Mouse (Mus musculus) kidney, postnatal 0 days (tissue): ENCODE results near the gene Tmem17. TPM values are rescaled to one million over a fixed set of nuclear protein-coding genes. Genes with fewer than 3 reads are reported as not detected.

Source experiments
- ATAC-seq: fragments of 200-750 bp; cut with Nextera tagmentation; replicated peaks from 2 replicates; pipeline ENCODE4 v1.8.0; 2017; ENCODE audit warnings: low read depth, moderate number of reproducible peaks, moderate TSS enrichment, moderate library complexity; ENCODE audit not compliant: low FRiP score
- DNase-seq: peaks from one replicate; pipeline ENCODE4 v3.0.0-alpha.2; 2016; ENCODE audit warnings: low spot score
- H3K27ac ChIP-seq: fragments of 300-500 bp; sonication (generic); 2 replicates; pipeline ENCODE4 v1.5.1; 2014; ENCODE audit warnings: mild to moderate bottlenecking
- H3K27me3 ChIP-seq: fragments of 300-500 bp; sonication (generic); 2 replicates; pipeline ENCODE4 v1.6.1; 2014; ENCODE audit warnings: low read length, mixed read lengths; ENCODE audit not compliant: insufficient read depth
- H3K36me3 ChIP-seq: fragments of 300-500 bp; sonication (generic); 2 replicates; pipeline ENCODE4 v1.6.1; 2014; ENCODE audit warnings: low read length, mixed read lengths; ENCODE audit not compliant: insufficient read depth
- H3K4me1 ChIP-seq: fragments of 300-500 bp; sonication (generic); replicated peaks from 2 replicates; pipeline ENCODE4 v1.6.1; 2014; ENCODE audit warnings: antibody characterized with exemption, low read length, mixed read lengths; ENCODE audit not compliant: insufficient read depth
- H3K4me2 ChIP-seq: fragments of 300-500 bp; sonication (generic); 2 replicates; pipeline ENCODE4 v1.6.1; 2014; ENCODE audit warnings: mild to moderate bottlenecking, low read length, moderate library complexity, mixed read lengths
- H3K4me3 ChIP-seq: fragments of 300-500 bp; sonication (generic); replicated peaks from 2 replicates; pipeline ENCODE4 v1.5.1; 2014; ENCODE audit warnings: low read depth, low read length
- H3K9ac ChIP-seq: fragments of 300-500 bp; sonication (generic); 2 replicates; pipeline ENCODE4 v1.6.1; 2014; ENCODE audit warnings: low read depth, low read length
- H3K9me3 ChIP-seq: fragments of 300-500 bp; sonication (generic); replicated peaks from 2 replicates; pipeline ENCODE4 v1.6.1; 2016; ENCODE audit warnings: low read length, inconsistent platforms, mixed read lengths
- CTCF ChIP-seq: IDR thresholded peaks from 2 replicates; pipeline ENCODE4 v1.5.1; 2016; ENCODE audit warnings: antibody characterized with exemption, low read depth, mild to moderate bottlenecking, moderate library complexity
- WGBS: fragments of 180-500 bp; shearing (Covaris S2); extraction: QIAGEN DNeasy Blood & Tissue Kit; methylation state at CpG from one replicate; pipeline ENCODE4 v1.1.7; 2014; 5-methylcytosine and 5-hydroxymethylcytosine counted together
- polyA plus RNA-seq: library from polyadenylated mRNA; unstranded; fragments of >200 nt; fragmentation: Nextera tagmentation; extraction: Ambion mirVana; gene quantifications from 2 replicates; pipeline ENCODE4 v1.2.1, GENCODE M21; 2015

The Tmem17 gene
- polyA plus RNA-seq, 1 experiment from 2014 or later = 18.1 TPM

DNA sequence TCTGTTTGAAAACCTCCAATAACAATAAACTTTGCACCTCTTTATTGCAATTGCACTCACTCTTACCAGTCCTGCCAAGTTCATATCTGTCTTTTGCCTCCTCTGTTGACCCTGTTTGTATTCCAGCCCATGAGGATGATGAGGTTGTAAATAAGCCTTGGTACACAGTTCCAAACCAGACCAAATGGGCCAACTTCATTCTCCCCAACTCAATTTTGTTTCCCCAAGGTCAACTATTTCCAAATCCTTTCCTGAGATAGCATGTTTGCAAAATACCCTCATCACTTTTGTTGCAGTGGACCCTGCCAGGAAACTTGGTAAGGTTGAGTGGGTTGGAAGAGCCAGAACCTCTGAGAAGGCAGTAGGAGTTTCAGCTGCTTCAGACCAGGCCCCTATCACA lies 16.9 kb upstream of the Tmem17 start:
- no peak overlapping the region for H3K4me2 ChIP-seq
- DNase-seq = no peak
- no peaks in the 10 kb centered on the region for H3K36me3 ChIP-seq
- TF ChIP-seq CTCF = no peak
- no peaks in the 10 kb centered on the region for H3K27me3 ChIP-seq
- H3K9ac ChIP-seq = no peak overlapping the region
- H3K9me3 ChIP-seq = no peaks in the 10 kb centered on the region
- H3K4me1 ChIP-seq = no peaks in the 10 kb centered on the region
- no peak overlapping the region for H3K27ac ChIP-seq
- H3K4me3 ChIP-seq = no peak overlapping the region
- no peak for ATAC-seq

DNA sequence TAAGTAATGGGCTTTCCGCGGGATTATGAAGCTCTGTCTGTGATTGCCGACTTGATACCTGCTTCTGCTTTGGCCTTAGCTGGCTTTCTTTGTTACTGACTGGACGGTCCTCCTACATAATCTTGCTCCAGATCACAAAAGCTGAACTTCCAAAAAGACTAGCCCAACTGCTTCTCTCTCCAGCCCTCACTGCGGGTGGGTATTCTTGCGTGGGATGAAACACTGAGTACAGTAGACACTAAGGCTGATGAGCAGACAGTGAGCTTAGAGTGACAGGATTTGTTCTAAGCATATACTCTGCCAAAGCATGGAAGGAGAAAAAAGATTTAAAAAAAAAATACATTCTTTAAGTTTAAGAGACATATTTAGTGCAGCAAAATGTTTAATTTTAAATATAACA lies 12.5 kb upstream of the Tmem17 start:
- H3K27me3 ChIP-seq = no peaks in the 10 kb centered on the region

GRCm38 (mm10) chr11:22499886-22500285 lies 12.0 kb upstream of the Tmem17 start:
- no peaks in the 10 kb centered on the region for H3K4me1 ChIP-seq
- no peak for TF ChIP-seq CTCF
- no peak overlapping the region for H3K9ac ChIP-seq
- H3K9me3 ChIP-seq = no peaks in the 10 kb centered on the region
- no peaks in the 10 kb centered on the region for H3K27me3 ChIP-seq
- H3K36me3 ChIP-seq = no peaks in the 10 kb centered on the region
- H3K27ac ChIP-seq = no peak overlapping the region
- H3K4me3 ChIP-seq = no peak overlapping the region
- no peak overlapping the region for H3K4me2 ChIP-seq
- ATAC-seq (no peak), DNase-seq (no peak)

More for the DNA sequence above, 12.5 kb upstream of the Tmem17 start:
- Histone ChIP-seq H3K9me3 (no peaks in the 10 kb centered on the region), H3K9ac (no peak overlapping the region), H3K27ac (no peak overlapping the region), H3K4me3 (no peak overlapping the region), H3K4me2 (no peak overlapping the region), H3K4me1 (no peaks in the 10 kb centered on the region), H3K36me3 (no peaks in the 10 kb centered on the region)
- DNase-seq = no peak
- TF ChIP-seq CTCF = no peak
- WGBS = 78% methylated on average over 6 of the region's 6 CpGs
- ATAC-seq = no peak

- TF ChIP-seq CTCF = no peak
- DNase-seq = peak; percentile 57
- WGBS = 74% methylated on average over 9 of the region's 9 CpGs
These were observed 10.9 kb upstream of the Tmem17 start for GRCm38 (mm10) chr11:22500771-22501566.

GRCm38 (mm10) chr11:22513075-22513474 lies 1.2 kb downstream of the Tmem17 start:
- H3K9me3 ChIP-seq = no peaks in the 10 kb centered on the region
- H3K27me3 ChIP-seq = no peaks in the 10 kb centered on the region
- DNase-seq (peak; percentile 24), ATAC-seq (no peak)
- H3K36me3 ChIP-seq = no peaks in the 10 kb centered on the region
- peak overlapping the region; percentile 98 for H3K9ac ChIP-seq
- H3K27ac ChIP-seq = peak overlapping the region; percentile 98
- H3K4me1 ChIP-seq = no peaks in the 10 kb centered on the region
- H3K4me3 ChIP-seq = peak overlapping the region; percentile 61
- WGBS = 23% methylated on average over 11 of the region's 11 CpGs
- peak overlapping the region; percentile 76 for H3K4me2 ChIP-seq
- TF ChIP-seq CTCF = no peak

More at GRCm38 (mm10) chr11:22500771-22501566, 10.9 kb upstream of the Tmem17 start:
- Histone ChIP-seq H3K4me3 (no peak overlapping the region), H3K36me3 (no peaks in the 10 kb centered on the region), H3K27ac (no peak overlapping the region), H3K4me2 (no peak overlapping the region), H3K4me1 (no peaks in the 10 kb centered on the region), H3K9ac (no peak overlapping the region), H3K27me3 (no peaks in the 10 kb centered on the region), H3K9me3 (no peaks in the 10 kb centered on the region)
- no peak for ATAC-seq

DNA sequence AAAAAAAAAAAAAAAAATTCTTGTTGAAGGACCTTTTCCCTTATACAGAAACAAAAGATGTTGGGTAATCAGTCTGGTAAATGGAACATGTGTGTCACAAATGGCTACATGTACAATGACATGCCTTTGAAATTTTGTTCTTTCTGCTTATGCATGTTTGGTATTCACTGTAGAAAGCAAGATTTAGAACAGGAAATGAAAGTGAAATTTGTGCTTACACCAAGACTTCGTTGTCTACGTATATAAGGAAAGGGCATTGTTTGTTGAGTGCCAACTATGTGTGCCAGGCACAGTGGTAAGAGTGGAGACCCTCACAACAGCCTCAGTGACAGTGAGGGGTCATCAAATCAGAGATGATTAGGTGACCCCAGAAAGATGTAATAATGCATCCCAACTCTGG lies 3.2 kb downstream of the Tmem17 start:
- Histone ChIP-seq H3K9ac (no peak overlapping the region), H3K4me2 (no peak overlapping the region), H3K27me3 (no peaks in the 10 kb centered on the region), H3K4me1 (no peaks in the 10 kb centered on the region), H3K27ac (no peak overlapping the region), H3K9me3 (no peaks in the 10 kb centered on the region), H3K4me3 (no peak overlapping the region), H3K36me3 (no peaks in the 10 kb centered on the region)
- 100% methylated on average over 2 of the region's 2 CpGs for WGBS
- no peak for TF ChIP-seq CTCF
- no peak for DNase-seq
- ATAC-seq = no peak
